Mouse (Mus musculus) forebrain, embryonic 16.5 days (tissue): Measurements from ENCODE around the gene Myo1e. TPM values are rescaled to one million over a fixed set of nuclear protein-coding genes. Genes with fewer than 3 reads are reported as not detected.

Source experiments
- ATAC-seq: fragments of 200-750 bp; cut with Nextera tagmentation; 2 replicates; pipeline ENCODE4 v1.8.0; 2017; ENCODE audit warnings: mild to moderate bottlenecking, moderate library complexity
- H3K27ac ChIP-seq: fragments of 300-500 bp; sonication (generic); 2 replicates; pipeline ENCODE4 v1.5.1; 2014; ENCODE audit warnings: low read length, control low read depth
- H3K27me3 ChIP-seq: fragments of 300-500 bp; sonication (generic); replicated peaks from 2 replicates; pipeline ENCODE4 v1.6.1; 2014; ENCODE audit warnings: low read length; ENCODE audit not compliant: control insufficient read depth, insufficient read depth
- H3K36me3 ChIP-seq: fragments of 300-500 bp; sonication (generic); 2 replicates; pipeline ENCODE4 v1.6.1; 2014; ENCODE audit not compliant: control insufficient read depth, insufficient read depth
- H3K4me1 ChIP-seq: fragments of 300-500 bp; sonication (generic); replicated peaks from 2 replicates; pipeline ENCODE4 v1.6.1; 2014; ENCODE audit warnings: low read length; ENCODE audit not compliant: control insufficient read depth, insufficient read depth
- H3K4me2 ChIP-seq: fragments of 300-500 bp; sonication (generic); 2 replicates; pipeline ENCODE4 v1.6.1; 2014; ENCODE audit warnings: mild to moderate bottlenecking, low read length, control low read depth
- H3K4me3 ChIP-seq: fragments of 300-500 bp; sonication (generic); replicated peaks from 2 replicates; pipeline ENCODE4 v1.5.1; 2014; ENCODE audit warnings: mild to moderate bottlenecking, low read length, control low read depth
- H3K9ac ChIP-seq: fragments of 300-500 bp; sonication (generic); replicated peaks from 2 replicates; pipeline ENCODE4 v1.6.1; 2014; ENCODE audit warnings: low read depth, low read length, control low read depth
- H3K9me3 ChIP-seq: fragments of 300-500 bp; sonication (generic); 2 replicates; pipeline ENCODE4 v1.6.1; 2016; ENCODE audit warnings: low read length; ENCODE audit not compliant: control insufficient read depth
- WGBS: fragments of 180-500 bp; shearing (Covaris S2); extraction: QIAGEN DNeasy Blood & Tissue Kit; methylation state at CpG from one replicate; pipeline ENCODE4 v1.1.7; 2014; 5-methylcytosine and 5-hydroxymethylcytosine counted together
- polyA plus RNA-seq: library from polyadenylated mRNA; unstranded; fragments of >200 nt; fragmentation: Nextera tagmentation; extraction: Ambion mirVana; gene quantifications from 2 replicates; pipeline ENCODE4 v1.2.1, GENCODE M21; 2015

Gene Myo1e
- polyA plus RNA-seq, 1 experiment from 2014 or later: 5.8 TPM

GRCm38 (mm10) chr9:70237136-70237535 is 30.0 kb downstream of the Myo1e start:
- no peak for ATAC-seq
- Histone ChIP-seq H3K4me3 (no peak overlapping the region), H3K9me3 (no peaks in the 10 kb centered on the region), H3K4me1 (no peaks in the 10 kb centered on the region), H3K9ac (no peak overlapping the region), H3K4me2 (no peak overlapping the region), H3K36me3 (no peaks in the 10 kb centered on the region), H3K27me3 (no peaks in the 10 kb centered on the region), H3K27ac (no peak overlapping the region)
- WGBS: 85% methylated on average over 3 of the region's 3 CpGs

- Histone ChIP-seq H3K36me3 (no peaks in the 10 kb centered on the region), H3K9me3 (no peaks in the 10 kb centered on the region), H3K4me2 (no peak overlapping the region), H3K4me1 (no peaks in the 10 kb centered on the region), H3K4me3 (no peak overlapping the region), H3K27me3 (no peaks in the 10 kb centered on the region), H3K9ac (no peak overlapping the region), H3K27ac (no peak overlapping the region)
- ATAC-seq: no peak
- 91% methylated on average over 2 of the region's 2 CpGs for WGBS
Measured at GRCm38 (mm10) chr9:70237561-70237960, 30.4 kb downstream of the Myo1e start.

DNA sequence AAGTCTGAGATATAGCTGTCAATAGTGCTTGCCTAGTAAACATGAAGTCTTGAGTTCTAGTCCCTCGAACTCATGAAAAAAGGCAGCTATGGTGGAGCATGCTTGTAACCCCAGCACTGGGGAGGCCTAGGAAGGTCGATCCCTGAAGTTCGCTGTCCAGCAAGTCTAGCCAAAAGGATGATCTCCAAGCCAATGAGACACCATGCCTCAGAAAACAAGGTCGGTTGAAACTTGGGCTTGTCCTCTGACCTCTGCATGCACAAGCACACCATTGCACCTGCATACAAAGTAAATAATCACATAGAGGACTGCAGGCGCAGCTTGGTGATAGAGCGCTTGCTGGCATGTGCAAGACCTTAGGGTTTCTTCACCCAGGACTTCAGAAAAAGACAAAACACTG is 31.2 kb downstream of the Myo1e start:
- Histone ChIP-seq H3K27me3 (no peaks in the 10 kb centered on the region), H3K27ac (no peak overlapping the region), H3K4me3 (no peak overlapping the region), H3K4me1 (no peaks in the 10 kb centered on the region), H3K9me3 (no peaks in the 10 kb centered on the region), H3K36me3 (no peaks in the 10 kb centered on the region), H3K4me2 (no peak overlapping the region), H3K9ac (no peak overlapping the region)
- ATAC-seq: no peak
- 91% methylated on average over 6 of the region's 6 CpGs for WGBS

DNA sequence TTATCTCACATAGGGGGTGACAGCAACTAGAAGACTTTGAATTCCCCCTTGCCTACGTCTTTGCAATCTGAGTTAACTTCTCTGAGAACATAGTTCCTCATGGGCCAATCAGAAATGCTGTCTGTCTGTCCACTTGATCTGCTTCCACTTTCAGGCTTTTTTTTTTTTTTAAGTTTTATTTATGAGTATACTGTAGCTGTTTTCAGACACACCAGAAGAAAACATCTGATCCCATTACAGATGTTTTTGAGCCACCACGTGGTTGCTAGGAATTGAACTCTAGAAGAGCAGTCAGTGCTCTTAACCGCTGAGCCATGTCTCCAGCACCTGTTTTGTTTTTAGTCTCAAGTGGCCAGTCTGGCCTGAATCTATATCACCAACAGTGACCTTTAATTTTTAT is 32.1 kb downstream of the Myo1e start:
- no peak overlapping the region for H3K9ac ChIP-seq
- no peak overlapping the region for H3K27ac ChIP-seq
- H3K4me3 ChIP-seq: no peak overlapping the region
- 81% methylated on average over 3 of the region's 3 CpGs for WGBS
- H3K9me3 ChIP-seq: no peaks in the 10 kb centered on the region
- no peaks in the 10 kb centered on the region for H3K4me1 ChIP-seq
- no peaks in the 10 kb centered on the region for H3K27me3 ChIP-seq
- H3K36me3 ChIP-seq: no peaks in the 10 kb centered on the region
- no peak overlapping the region for H3K4me2 ChIP-seq
- ATAC-seq: no peak

DNA sequence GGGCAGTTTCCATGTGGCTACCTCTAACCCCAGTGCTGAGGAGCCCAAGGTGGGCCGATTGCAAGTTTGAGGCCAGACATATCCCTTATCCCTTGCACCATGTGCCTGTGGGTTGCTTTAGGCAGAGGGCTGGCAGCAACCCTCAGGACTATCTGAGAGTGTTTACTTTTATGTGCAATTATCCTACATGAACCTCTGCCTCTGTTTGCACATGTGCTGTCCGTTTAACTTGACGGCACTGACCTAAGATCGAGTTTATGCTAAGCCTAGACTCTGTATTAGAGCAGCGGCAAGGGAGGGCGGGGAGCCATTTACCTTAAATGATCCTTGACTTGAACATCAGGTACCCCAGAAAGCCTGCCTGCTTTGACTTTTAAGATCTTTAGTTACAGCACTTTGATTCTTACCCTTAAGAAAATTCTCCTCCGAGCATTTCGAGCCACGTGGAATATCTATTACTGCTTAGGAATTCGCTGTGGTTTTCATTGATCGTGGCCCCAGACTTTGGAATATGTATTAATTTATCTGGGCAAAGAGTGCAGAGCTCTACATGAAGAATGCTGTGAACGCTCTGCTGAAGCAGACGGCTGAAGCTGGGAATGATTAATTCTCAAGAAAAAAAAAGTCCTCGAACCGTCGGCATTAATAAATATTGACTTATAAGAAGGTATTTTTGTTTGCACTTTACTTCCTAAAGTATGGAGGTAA is 33.7 kb downstream of the Myo1e start:
- WGBS: 91% methylated on average over 16 of the region's 16 CpGs
- Histone ChIP-seq H3K4me1 (no peaks in the 10 kb centered on the region), H3K36me3 (no peaks in the 10 kb centered on the region), H3K9ac (no peak overlapping the region), H3K4me3 (no peak overlapping the region), H3K27ac (no peak overlapping the region), H3K27me3 (no peaks in the 10 kb centered on the region), H3K9me3 (0 out of 2 replicates have a peak, but pooled peaks cover 2% of the 10 kb centered on the region), H3K4me2 (no peak overlapping the region)
- no peak for ATAC-seq

GRCm38 (mm10) chr9:70241411-70241961 is 34.3 kb downstream of the Myo1e start:
- 77% methylated on average over 8 of the region's 8 CpGs for WGBS
- Histone ChIP-seq H3K9me3 (0 out of 2 replicates have a peak, but pooled peaks cover 2% of the 10 kb centered on the region), H3K9ac (no peak overlapping the region), H3K4me3 (no peak overlapping the region), H3K27ac (no peak overlapping the region), H3K4me2 (no peak overlapping the region), H3K36me3 (no peaks in the 10 kb centered on the region), H3K27me3 (no peaks in the 10 kb centered on the region), H3K4me1 (no peaks in the 10 kb centered on the region)
- no peak for ATAC-seq

- H3K27me3 ChIP-seq: no peaks in the 10 kb centered on the region
- H3K9ac ChIP-seq: no peak overlapping the region
- no peaks in the 10 kb centered on the region for H3K4me1 ChIP-seq
- no peak overlapping the region for H3K4me2 ChIP-seq
- no peaks in the 10 kb centered on the region for H3K36me3 ChIP-seq
- no peak for ATAC-seq
- no peak overlapping the region for H3K27ac ChIP-seq
- 0 out of 2 replicates have a peak, but pooled peaks cover 2% of the 10 kb centered on the region for H3K9me3 ChIP-seq
- no peak overlapping the region for H3K4me3 ChIP-seq
- WGBS: 84% methylated on average over 4 of the region's 4 CpGs
Measured at GRCm38 (mm10) chr9:70242112-70242862, 35.1 kb downstream of the Myo1e start.

DNA sequence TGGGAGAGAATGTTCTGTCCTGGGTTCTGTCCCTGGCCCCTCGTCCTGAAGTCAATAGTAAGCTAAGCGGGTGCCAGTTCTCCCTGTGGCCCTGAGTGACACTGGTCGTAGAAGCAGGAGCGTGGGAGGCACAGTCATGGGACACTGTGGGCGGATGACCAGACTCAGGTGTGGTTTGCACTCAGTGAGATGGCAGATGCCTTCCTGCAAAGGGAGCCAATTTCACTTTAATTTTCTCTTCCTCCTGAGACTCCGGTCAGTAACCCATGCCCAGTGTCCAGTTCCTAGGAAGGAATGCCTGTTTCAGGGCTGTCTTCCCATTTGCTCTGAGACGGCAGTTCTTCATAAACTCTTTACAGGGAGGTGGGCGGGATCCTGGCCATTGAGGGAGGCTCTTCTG is 36.1 kb downstream of the Myo1e start:
- Histone ChIP-seq H3K4me3 (no peak overlapping the region), H3K27me3 (no peaks in the 10 kb centered on the region), H3K27ac (no peak overlapping the region), H3K9me3 (0 out of 2 replicates have a peak, but pooled peaks cover 2% of the 10 kb centered on the region), H3K4me2 (no peak overlapping the region), H3K9ac (no peak overlapping the region), H3K36me3 (no peaks in the 10 kb centered on the region), H3K4me1 (no peaks in the 10 kb centered on the region)
- 83% methylated on average over 8 of the region's 8 CpGs for WGBS
- ATAC-seq: no peak

- no peaks in the 10 kb centered on the region for H3K4me1 ChIP-seq
- no peaks in the 10 kb centered on the region for H3K36me3 ChIP-seq
- no peaks in the 10 kb centered on the region for H3K27me3 ChIP-seq
- no peak overlapping the region for H3K4me3 ChIP-seq
- WGBS: 78% methylated on average over 2 of the region's 2 CpGs
- 0 out of 2 replicates have a peak, but pooled peaks cover 2% of the 10 kb centered on the region for H3K9me3 ChIP-seq
- H3K9ac ChIP-seq: no peak overlapping the region
- no peak for ATAC-seq
- no peak overlapping the region for H3K27ac ChIP-seq
- no peak overlapping the region for H3K4me2 ChIP-seq
Measured at GRCm38 (mm10) chr9:70243708-70244107, 36.6 kb downstream of the Myo1e start.
